In the genomic region with DNA sequence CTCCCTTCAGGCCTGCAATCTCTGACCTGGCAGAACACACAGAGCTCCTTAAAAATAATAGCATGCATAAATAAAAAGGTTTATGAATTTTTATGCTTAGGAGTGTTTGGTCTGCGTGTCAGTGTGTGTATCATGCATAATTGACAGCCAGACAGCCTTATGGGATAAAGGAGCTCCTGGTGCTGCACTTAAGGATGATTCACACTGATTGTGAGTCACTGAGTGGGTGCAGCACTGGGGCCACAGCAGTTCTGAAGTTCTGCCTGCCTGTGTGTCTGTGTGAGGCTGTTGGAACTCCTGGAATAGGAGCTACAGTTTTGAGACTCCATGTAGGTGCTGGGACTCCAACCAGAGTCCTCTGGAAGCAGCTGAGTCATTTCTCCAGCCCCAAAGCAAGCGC, we compare ENCODE assay signal across 17 mouse cellular contexts. TPM values are rescaled to one million over a fixed set of nuclear protein-coding genes. Genes with fewer than 3 reads are reported as not detected.
"Had no signal": no experiment of that assay in that cellular context is flagged by ENCODE, and none has a peak within 500 bp of the region (broad histone marks: within the 10 kb centered on the region; RNA-seq: fewer than 3 reads in every experiment).

No protein-coding gene starts in this region.

- DNase-seq: kidney, postnatal 25 days; liver; liver, embryonic 13.5 days; liver, postnatal 0 days; thymus, postnatal 36 days had no signal

- ATAC-seq: liver, postnatal 0 days; midbrain, embryonic 13.5 days had no signal

RNA-seq across cellular contexts. Expression of a gene that starts 13.2 kb away (rescaled TPM):
- total RNA-seq: megakaryocyte progenitor cell, adult 5-6 weeks had no signal
- polyA plus RNA-seq: kidney, embryonic 16.5 days; limb, embryonic 12.5 days; liver, embryonic 13.5 days; liver, postnatal 0 days; lung, embryonic 15.5 days; spleen, adult 2 months; stomach, embryonic 16.5 days; thymus, postnatal 0 days had no signal

RNA-seq across cellular contexts. Expression of a gene that starts 42.0 kb away (rescaled TPM):
- total RNA-seq: layer of hippocampus, postnatal 25 days; left cerebral cortex, postnatal 36 days; megakaryocyte progenitor cell, adult 5-6 weeks; midbrain, postnatal 0 days had no signal
- polyA plus RNA-seq: kidney, embryonic 16.5 days; limb, embryonic 12.5 days; liver, embryonic 13.5 days; liver, postnatal 0 days; lung, embryonic 15.5 days; midbrain, postnatal 0 days; spleen, adult 2 months; stomach, embryonic 16.5 days; thymus, postnatal 0 days had no signal

RNA-seq across cellular contexts. Expression of a gene that starts 58.4 kb away (rescaled TPM):
- total RNA-seq: layer of hippocampus, postnatal 25 days; left cerebral cortex, postnatal 36 days; megakaryocyte progenitor cell, adult 5-6 weeks; midbrain, postnatal 0 days had no signal
- polyA plus RNA-seq: kidney, embryonic 16.5 days; limb, embryonic 12.5 days; liver, embryonic 13.5 days; liver, postnatal 0 days; lung, embryonic 15.5 days; midbrain, embryonic 13.5 days; midbrain, postnatal 0 days; neural tube, embryonic 14.5 days; spleen, adult 2 months; stomach, embryonic 16.5 days; thymus, postnatal 0 days had no signal
